Mouse (Mus musculus): ENCODE results near the gene Vac14.

Gene Vac14

GRCm38 (mm10) chr8:110749500-110750170, 131.2 kb downstream of the Vac14 start:
- DNase-seq (ENCODE audit: inconsistent ontology term), result peak; percentile 57

GRCm38 (mm10) chr8:110750269-110750668, 131.9 kb downstream of the Vac14 start:
- no peak for DNase-seq (ENCODE audit: inconsistent ontology term)

- DNase-seq (ENCODE audit: inconsistent ontology term), result no peak
These were observed 133.1 kb downstream of the Vac14 start for GRCm38 (mm10) chr8:110751490-110751889.

- DNase-seq (ENCODE audit: inconsistent ontology term), result peak; percentile 15
These were observed 136.3 kb downstream of the Vac14 start for GRCm38 (mm10) chr8:110754713-110755112.

- peak; percentile 10 for DNase-seq (ENCODE audit: inconsistent ontology term)
These were observed 137.3 kb downstream of the Vac14 start for GRCm38 (mm10) chr8:110755511-110756170.

GRCm38 (mm10) chr8:110756196-110756595, 137.8 kb downstream of the Vac14 start:
- no peak for DNase-seq (ENCODE audit: inconsistent ontology term)

GRCm38 (mm10) chr8:110760280-110760940, 142.0 kb downstream of the Vac14 start:
- no peak for DNase-seq (ENCODE audit: inconsistent ontology term)

DNA sequence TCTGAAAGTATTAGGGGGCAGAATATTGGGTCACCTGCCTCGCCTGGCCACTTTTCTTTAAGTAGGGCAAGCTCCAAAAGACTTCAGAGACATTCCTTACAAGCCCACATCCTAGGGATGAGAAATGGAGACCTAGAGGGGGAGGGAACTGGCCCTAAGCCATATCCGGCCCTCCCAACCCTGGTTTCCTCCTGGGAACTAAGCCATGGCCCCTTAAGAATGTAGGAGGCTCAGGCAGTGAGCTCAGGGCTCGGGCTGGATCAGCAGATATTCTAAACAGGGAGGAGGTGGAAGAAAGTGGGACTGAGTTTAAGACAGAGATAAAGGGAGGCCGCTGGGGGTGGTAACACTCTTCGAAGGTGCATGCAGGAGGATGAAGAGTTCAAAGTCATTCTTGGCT, 142.8 kb downstream of the Vac14 start:
- DNase-seq (ENCODE audit: inconsistent ontology term), result peak; percentile 65

- DNase-seq (ENCODE audit: inconsistent ontology term), result peak; percentile 17
These were observed 143.6 kb downstream of the Vac14 start for GRCm38 (mm10) chr8:110761988-110762387.

DNA sequence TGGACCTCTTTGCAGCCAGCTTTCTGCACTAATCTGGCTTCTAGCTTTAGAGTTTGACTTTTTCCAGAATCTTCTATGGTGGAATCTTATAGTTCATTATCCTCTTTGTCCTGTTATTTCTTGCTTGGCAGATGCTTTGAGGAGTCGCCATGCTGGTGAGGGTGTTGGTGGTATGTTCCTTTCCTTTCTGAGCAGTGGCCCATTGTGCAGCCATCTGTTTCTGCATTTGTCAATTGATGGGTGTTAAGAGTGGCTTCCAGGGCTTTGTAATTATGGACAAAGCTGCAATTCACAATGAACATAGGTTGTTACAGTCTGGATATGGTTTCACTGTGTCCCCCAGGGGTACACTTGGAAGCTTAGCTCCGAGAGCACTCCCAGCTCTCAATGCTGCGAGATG, 146.3 kb downstream of the Vac14 start:
- no peak for DNase-seq (ENCODE audit: inconsistent ontology term)

GRCm38 (mm10) chr8:110767261-110767660, 148.9 kb downstream of the Vac14 start:
- no peak for DNase-seq (ENCODE audit: inconsistent ontology term)
